Mouse (Mus musculus) liver, postnatal 0 days (tissue): ENCODE results near the gene Gm7861. TPM values are rescaled to one million over a fixed set of nuclear protein-coding genes. Genes with fewer than 3 reads are reported as not detected.
"Not testable (repeated sequence)": the region's sequence is repeated elsewhere in the genome, so short reads cannot be mapped to it uniquely, and the experiment has no call there.

Source experiments
- ATAC-seq: fragments of 200-750 bp; cut with Nextera tagmentation; 2 replicates; pipeline ENCODE4 v1.8.0; 2017; ENCODE audit warnings: mild to moderate bottlenecking, moderate library complexity
- DNase-seq: peaks from one replicate; pipeline ENCODE4 v3.0.0-alpha.2; 2016
- H3K27ac ChIP-seq: fragments of 300-500 bp; sonication (generic); 2 replicates; pipeline ENCODE4 v1.5.1; 2014; ENCODE audit warnings: antibody characterized with exemption, moderate library complexity, mild to moderate bottlenecking, low read depth
- H3K27me3 ChIP-seq: fragments of 300-500 bp; sonication (generic); 2 replicates; pipeline ENCODE4 v1.6.1; 2014; ENCODE audit warnings: low read length, control low read depth, mixed read lengths; ENCODE audit not compliant: insufficient read depth
- H3K36me3 ChIP-seq: fragments of 300-500 bp; sonication (generic); replicated peaks from 2 replicates; pipeline ENCODE4 v1.6.1; 2014; ENCODE audit warnings: mild to moderate bottlenecking, control low read depth, low read length, moderate library complexity, mixed read lengths; ENCODE audit not compliant: insufficient read depth
- H3K4me1 ChIP-seq: fragments of 300-500 bp; sonication (generic); 2 replicates; pipeline ENCODE4 v1.6.1; 2014; ENCODE audit warnings: antibody characterized with exemption, mild to moderate bottlenecking, control low read depth; ENCODE audit not compliant: insufficient read depth
- H3K4me2 ChIP-seq: fragments of 300-500 bp; sonication (generic); 2 replicates; pipeline ENCODE4 v1.6.1; 2014; ENCODE audit warnings: low read depth, mild to moderate bottlenecking, low read length, moderate library complexity, mixed read lengths
- H3K4me3 ChIP-seq: fragments of 300-500 bp; sonication (generic); 2 replicates; pipeline ENCODE4 v1.5.1; 2014; ENCODE audit warnings: low read depth, low read length
- H3K9ac ChIP-seq: fragments of 300-500 bp; sonication (generic); replicated peaks from 2 replicates; pipeline ENCODE4 v1.6.1; 2014; ENCODE audit warnings: mild to moderate bottlenecking, moderate library complexity
- H3K9me3 ChIP-seq: fragments of 300-500 bp; sonication (generic); 2 replicates; pipeline ENCODE4 v1.6.1; 2016; ENCODE audit warnings: mild to moderate bottlenecking, control low read depth, low read length, mixed read lengths
- WGBS: fragments of 180-500 bp; shearing (Covaris S2); extraction: QIAGEN DNeasy Blood & Tissue Kit; methylation state at CpG from one replicate; pipeline ENCODE4 v1.1.7; 2014; ENCODE audit not compliant: insufficient replicate concordance; 5-methylcytosine and 5-hydroxymethylcytosine counted together
- polyA plus RNA-seq: library from polyadenylated mRNA; unstranded; fragments of >200 nt; fragmentation: Nextera tagmentation; extraction: Ambion mirVana; gene quantifications from 2 replicates; pipeline ENCODE4 v1.2.1, GENCODE M21; 2015

Gm7861 gene
- polyA plus RNA-seq = not detected in 2 replicates

GRCm38 (mm10) chr8:21594408-21594807, at the start of gene Gm7861:
Gene Gm7861 (minus strand): TSS chr8:21594508.
- H3K27me3 ChIP-seq, H3K36me3 ChIP-seq, ATAC-seq, H3K27ac ChIP-seq, H3K9ac ChIP-seq, H3K4me1 ChIP-seq, H3K4me2 ChIP-seq, H3K4me3 ChIP-seq, DNase-seq, H3K9me3 ChIP-seq: not testable (repeated sequence)
- no CpG with 5 or more reads among the region's 1 CpGs for WGBS

GRCm38 (mm10) chr8:21617883-21618282, 23.6 kb upstream of the Gm7861 start, which contains the start of gene Defa26:
Gene Defa26 (plus strand): TSS chr8:21618183.
- ATAC-seq, H3K4me1 ChIP-seq, H3K27ac ChIP-seq, DNase-seq, H3K36me3 ChIP-seq, H3K4me2 ChIP-seq, H3K27me3 ChIP-seq, H3K4me3 ChIP-seq, H3K9me3 ChIP-seq, H3K9ac ChIP-seq: not testable (repeated sequence)
- WGBS = no CpG with 5 or more reads among the region's 1 CpGs

GRCm38 (mm10) chr8:21582706-21583105, 11.6 kb downstream of the Gm7861 start, which contains the start of gene Defa28:
Gene Defa28 (plus strand): TSS chr8:21583006.
- H3K27me3 ChIP-seq, H3K36me3 ChIP-seq, ATAC-seq, H3K4me1 ChIP-seq, H3K9ac ChIP-seq, DNase-seq, H3K4me3 ChIP-seq, H3K9me3 ChIP-seq, H3K4me2 ChIP-seq, H3K27ac ChIP-seq: not testable (repeated sequence)
- WGBS = no CpG with 5 or more reads among the region's 1 CpGs

DNA sequence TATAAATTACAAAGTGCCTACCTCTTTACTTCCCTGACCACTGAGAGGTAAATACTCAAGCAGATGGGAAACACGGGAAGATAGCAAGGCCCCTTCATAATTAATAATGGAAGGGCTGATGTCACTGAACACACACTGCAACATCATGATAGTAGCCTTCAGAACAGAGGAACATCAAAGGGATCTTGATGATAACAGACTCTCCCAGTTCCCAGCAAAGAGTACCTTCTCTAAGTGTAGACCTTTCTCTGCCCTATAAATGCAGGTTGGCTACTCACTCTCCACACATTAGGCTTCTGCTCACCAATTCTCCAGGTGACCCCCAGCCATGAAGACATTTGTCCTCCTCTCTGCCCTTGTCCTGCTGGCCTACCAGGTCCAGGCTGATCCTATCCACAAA, 29.2 kb downstream of the Gm7861 start, which contains the start of gene Defa37:
Defa37 (plus strand) TSS at position 301 of the 400 bp plus-strand sequence.
- not testable (repeated sequence) for DNase-seq, H3K4me2 ChIP-seq, ATAC-seq, H3K36me3 ChIP-seq, H3K27ac ChIP-seq, H3K27me3 ChIP-seq, H3K9me3 ChIP-seq, H3K4me1 ChIP-seq, H3K4me3 ChIP-seq, H3K9ac ChIP-seq
- WGBS = no CpG with 5 or more reads among the region's 1 CpGs

Other genes with a start within 250 kb of the Gm7861 start
- not detected in 2 replicates for gene Defa2, start 216.0 kb downstream of the Gm7861 start, polyA plus RNA-seq
- gene Defa33, start 202.7 kb downstream of the Gm7861 start, polyA plus RNA-seq = not detected in 2 replicates
- gene Defa36, start 167.1 kb downstream of the Gm7861 start, polyA plus RNA-seq = not detected in 2 replicates
- not detected in 2 replicates for gene Gm7849, start 137.9 kb downstream of the Gm7861 start, polyA plus RNA-seq
- not detected in 2 replicates for gene Defa20, start 85.2 kb downstream of the Gm7861 start, polyA plus RNA-seq
- not detected in 2 replicates for gene Defa32, start 65.5 kb downstream of the Gm7861 start, polyA plus RNA-seq
- gene Defa37, start 29.1 kb downstream of the Gm7861 start, polyA plus RNA-seq = not detected in 2 replicates
- not detected in 2 replicates for gene Defa28, start 11.5 kb downstream of the Gm7861 start, polyA plus RNA-seq
- not detected in 2 replicates for gene Defa26, start 23.7 kb upstream of the Gm7861 start, polyA plus RNA-seq
- gene Defa17, start 61.3 kb upstream of the Gm7861 start, polyA plus RNA-seq = not detected in 2 replicates
- not detected in 2 replicates for gene Defa34, start 71.3 kb upstream of the Gm7861 start, polyA plus RNA-seq
- not detected in 2 replicates for gene AY761184, start 109.1 kb upstream of the Gm7861 start, polyA plus RNA-seq
- gene Defa24, start 140.0 kb upstream of the Gm7861 start, polyA plus RNA-seq = not detected in 2 replicates
- gene Defb50, start 229.0 kb upstream of the Gm7861 start, polyA plus RNA-seq = not detected in 2 replicates
- not detected in 2 replicates for gene Defb2, start 245.4 kb upstream of the Gm7861 start, polyA plus RNA-seq